Mouse (Mus musculus): ENCODE measurements around the gene Rtn3. TPM values are rescaled to one million over a fixed set of nuclear protein-coding genes. Genes with fewer than 3 reads are reported as not detected.
A peak's percentile ranks its signal among the peaks of the same experiment; 100 is the strongest.
"Not testable (repeated sequence)": the region's sequence is repeated elsewhere in the genome, so short reads cannot be mapped to it uniquely, and the experiment has no call there.

The Rtn3 gene
- polyA plus RNA-seq, 1 experiment from 2014 or later: 268 TPM

GRCm38 (mm10) chr19:7516437-7516836 lies 33.4 kb upstream of the Rtn3 start:
- H3K4me1 ChIP-seq (replicated peaks; ENCODE audit: control insufficient read depth, insufficient read depth, low read length): no peaks in the 10 kb centered on the region
- no peaks in the 10 kb centered on the region for H3K9me3 ChIP-seq (ENCODE audit: control insufficient read depth, low read length)
- ATAC-seq (replicated peaks; ENCODE audit: low FRiP score) (no peak), DNase-seq (ENCODE audit: low spot score) (no peak)
- no peaks in the 10 kb centered on the region for H3K36me3 ChIP-seq (ENCODE audit: control insufficient read depth, insufficient read depth, low read length)
- H3K4me3 ChIP-seq (ENCODE audit: low read depth, low read length): no peak overlapping the region
- no peak overlapping the region for H3K27ac ChIP-seq (ENCODE audit: low read depth, low read length)
- no peaks in the 10 kb centered on the region for H3K27me3 ChIP-seq (ENCODE audit: control insufficient read depth, insufficient read depth, low read length)
- WGBS: 85% methylated on average over 1 of the region's 1 CpGs
- no peak overlapping the region for H3K9ac ChIP-seq (ENCODE audit: low read length)
- no peak overlapping the region for H3K4me2 ChIP-seq (ENCODE audit: low read depth, low read length, severe bottlenecking)

- H3K4me1 ChIP-seq (replicated peaks; ENCODE audit: control insufficient read depth, insufficient read depth, low read length): no peaks in the 10 kb centered on the region
- no peaks in the 10 kb centered on the region for H3K36me3 ChIP-seq (ENCODE audit: control insufficient read depth, insufficient read depth, low read length)
- ATAC-seq (replicated peaks; ENCODE audit: low FRiP score) (no peak), DNase-seq (ENCODE audit: low spot score) (no peak)
- H3K9me3 ChIP-seq (ENCODE audit: control insufficient read depth, low read length): no peaks in the 10 kb centered on the region
- no peaks in the 10 kb centered on the region for H3K27me3 ChIP-seq (ENCODE audit: control insufficient read depth, insufficient read depth, low read length)
- no peak overlapping the region for H3K9ac ChIP-seq (ENCODE audit: low read length)
- no peak overlapping the region for H3K27ac ChIP-seq (ENCODE audit: low read depth, low read length)
- 73% methylated on average over 4 of the region's 4 CpGs for WGBS
- no peak overlapping the region for H3K4me3 ChIP-seq (ENCODE audit: low read depth, low read length)
- no peak overlapping the region for H3K4me2 ChIP-seq (ENCODE audit: low read depth, low read length, severe bottlenecking)
Measured at GRCm38 (mm10) chr19:7508026-7508425, 24.9 kb upstream of the Rtn3 start.

- Histone ChIP-seq H3K27me3 (ENCODE audit: control insufficient read depth, insufficient read depth, low read length) (no peaks in the 10 kb centered on the region), H3K4me3 (ENCODE audit: low read depth, low read length) (no peak overlapping the region), H3K4me2 (ENCODE audit: low read depth, low read length, severe bottlenecking) (no peak overlapping the region), H3K27ac (ENCODE audit: low read depth, low read length) (no peak overlapping the region), H3K9me3 (ENCODE audit: control insufficient read depth, low read length) (no peaks in the 10 kb centered on the region), H3K9ac (ENCODE audit: low read length) (no peak overlapping the region), H3K36me3 (ENCODE audit: control insufficient read depth, insufficient read depth, low read length) (no peaks in the 10 kb centered on the region), H3K4me1 (replicated peaks; ENCODE audit: control insufficient read depth, insufficient read depth, low read length) (no peaks in the 10 kb centered on the region)
- DNase-seq (ENCODE audit: low spot score) (no peak), ATAC-seq (replicated peaks; ENCODE audit: low FRiP score) (no peak)
- 90% methylated on average over 1 of the region's 1 CpGs for WGBS
Measured at GRCm38 (mm10) chr19:7506321-7506720, 23.2 kb upstream of the Rtn3 start.

GRCm38 (mm10) chr19:7502432-7502831 lies 19.4 kb upstream of the Rtn3 start:
- no peak for DNase-seq (ENCODE audit: low spot score)
- Histone ChIP-seq H3K9me3 (ENCODE audit: control insufficient read depth, low read length) (no peaks in the 10 kb centered on the region), H3K27ac (ENCODE audit: low read depth, low read length) (no peak overlapping the region), H3K9ac (ENCODE audit: low read length) (no peak overlapping the region), H3K36me3 (ENCODE audit: control insufficient read depth, insufficient read depth, low read length) (no peaks in the 10 kb centered on the region), H3K4me2 (ENCODE audit: low read depth, low read length, severe bottlenecking) (no peak overlapping the region), H3K4me1 (replicated peaks; ENCODE audit: control insufficient read depth, insufficient read depth, low read length) (no peaks in the 10 kb centered on the region), H3K4me3 (ENCODE audit: low read depth, low read length) (no peak overlapping the region), H3K27me3 (ENCODE audit: control insufficient read depth, insufficient read depth, low read length) (no peaks in the 10 kb centered on the region)
- ATAC-seq (replicated peaks; ENCODE audit: low FRiP score): no peak
- WGBS: 91% methylated on average over 2 of the region's 2 CpGs

- Histone ChIP-seq H3K4me3 (ENCODE audit: low read depth, low read length) (no peak overlapping the region), H3K9me3 (ENCODE audit: control insufficient read depth, low read length) (no peaks in the 10 kb centered on the region), H3K27me3 (ENCODE audit: control insufficient read depth, insufficient read depth, low read length) (no peaks in the 10 kb centered on the region), H3K4me1 (replicated peaks; ENCODE audit: control insufficient read depth, insufficient read depth, low read length) (no peaks in the 10 kb centered on the region), H3K4me2 (ENCODE audit: low read depth, low read length, severe bottlenecking) (no peak overlapping the region), H3K27ac (ENCODE audit: low read depth, low read length) (no peak overlapping the region), H3K9ac (ENCODE audit: low read length) (no peak overlapping the region), H3K36me3 (ENCODE audit: control insufficient read depth, insufficient read depth, low read length) (no peaks in the 10 kb centered on the region)
- 96% methylated on average over 1 of the region's 1 CpGs for WGBS
- DNase-seq (ENCODE audit: low spot score) (no peak), ATAC-seq (replicated peaks; ENCODE audit: low FRiP score) (no peak)
Measured at GRCm38 (mm10) chr19:7500701-7501100, 17.6 kb upstream of the Rtn3 start.

GRCm38 (mm10) chr19:7498816-7499215 lies 15.7 kb upstream of the Rtn3 start:
- H3K9ac ChIP-seq (ENCODE audit: low read length): no peak overlapping the region
- no peaks in the 10 kb centered on the region for H3K9me3 ChIP-seq (ENCODE audit: control insufficient read depth, low read length)
- H3K27me3 ChIP-seq (ENCODE audit: control insufficient read depth, insufficient read depth, low read length): no peaks in the 10 kb centered on the region
- DNase-seq (ENCODE audit: low spot score): no peak
- H3K36me3 ChIP-seq (ENCODE audit: control insufficient read depth, insufficient read depth, low read length): no peaks in the 10 kb centered on the region
- no peak overlapping the region for H3K27ac ChIP-seq (ENCODE audit: low read depth, low read length)
- H3K4me1 ChIP-seq (replicated peaks; ENCODE audit: control insufficient read depth, insufficient read depth, low read length): no peaks in the 10 kb centered on the region
- WGBS: 86% methylated on average over 2 of the region's 2 CpGs
- H3K4me2 ChIP-seq (ENCODE audit: low read depth, low read length, severe bottlenecking): no peak overlapping the region
- ATAC-seq (replicated peaks; ENCODE audit: low FRiP score): no peak
- H3K4me3 ChIP-seq (ENCODE audit: low read depth, low read length): no peak overlapping the region

- DNase-seq (ENCODE audit: low spot score); H3K4me1 ChIP-seq (replicated peaks; ENCODE audit: control insufficient read depth, insufficient read depth, low read length); ATAC-seq (replicated peaks; ENCODE audit: low FRiP score); H3K4me3 ChIP-seq (ENCODE audit: low read depth, low read length); H3K9ac ChIP-seq (ENCODE audit: low read length); H3K27me3 ChIP-seq (ENCODE audit: control insufficient read depth, insufficient read depth, low read length); H3K27ac ChIP-seq (ENCODE audit: low read depth, low read length); H3K36me3 ChIP-seq (ENCODE audit: control insufficient read depth, insufficient read depth, low read length); H3K9me3 ChIP-seq (ENCODE audit: control insufficient read depth, low read length); H3K4me2 ChIP-seq (ENCODE audit: low read depth, low read length, severe bottlenecking): not testable (repeated sequence)
- 88% methylated on average over 1 of the region's 1 CpGs for WGBS
Measured at GRCm38 (mm10) chr19:7496070-7496469, 13.0 kb upstream of the Rtn3 start.

GRCm38 (mm10) chr19:7495221-7496038 lies 12.3 kb upstream of the Rtn3 start:
- no peaks in the 10 kb centered on the region for H3K9me3 ChIP-seq (ENCODE audit: control insufficient read depth, low read length)
- no peaks in the 10 kb centered on the region for H3K36me3 ChIP-seq (ENCODE audit: control insufficient read depth, insufficient read depth, low read length)
- 51% methylated on average over 14 of the region's 14 CpGs for WGBS
- peak overlapping the region; percentile 77; the same call in 1 of the 2 replicates for H3K9ac ChIP-seq (ENCODE audit: low read length)
- H3K27me3 ChIP-seq (ENCODE audit: control insufficient read depth, insufficient read depth, low read length): no peaks in the 10 kb centered on the region
- peak overlapping the region; percentile 57 for H3K4me3 ChIP-seq (ENCODE audit: low read depth, low read length)
- H3K4me1 ChIP-seq (replicated peaks; ENCODE audit: control insufficient read depth, insufficient read depth, low read length): no peaks in the 10 kb centered on the region
- DNase-seq (ENCODE audit: low spot score) (no peak), ATAC-seq (replicated peaks; ENCODE audit: low FRiP score) (no peak)
- H3K27ac ChIP-seq (ENCODE audit: low read depth, low read length): no peak overlapping the region
- peak overlapping the region; percentile 84 for H3K4me2 ChIP-seq (ENCODE audit: low read depth, low read length, severe bottlenecking)
